Mouse (Mus musculus) MEL (cell line): ENCODE data around the gene Gm43064. TPM values are rescaled to one million over a fixed set of nuclear protein-coding genes. Genes with fewer than 3 reads are reported as not detected.

Experiments used
- DNase-seq: peaks from one replicate; pipeline ENCODE4 v3.0.0; 2011; ENCODE audit warnings: low read depth, low spot score
- H3K27ac ChIP-seq: 2 replicates; pipeline ENCODE4 v1.5.1; 2012; ENCODE audit warnings: low read depth, mild to moderate bottlenecking, control low read depth, low read length, moderate library complexity; ENCODE audit not compliant: control insufficient read depth
- H3K27me3 ChIP-seq, 2 experiments: fragments of 150-350 bp in 1 of 2; sonication (generic) in 1 of 2; 2 replicates each; pipeline ENCODE4 v1.6.1; 2012; ENCODE audit warnings: low read length in 2 of 2, mild to moderate bottlenecking in 2 of 2, improper control_type of control experiment in 1 of 2, moderate library complexity in 1 of 2; ENCODE audit not compliant: insufficient read depth in 2 of 2, control insufficient read depth in 1 of 2
- H3K36me3 ChIP-seq, 2 experiments: 2 replicates each; pipeline ENCODE4 v1.6.1; 2012 to 2014; ENCODE audit warnings: low read length in 2 of 2, improper control_type of control experiment in 1 of 2, inconsistent platforms in 1 of 2, mild to moderate bottlenecking in 1 of 2; ENCODE audit not compliant: insufficient read depth in 2 of 2, control insufficient read depth in 1 of 2
- H3K4me1 ChIP-seq, 2 experiments: fragments of 150-350 bp in 1 of 2; sonication (generic) in 1 of 2; 2 replicates each; pipeline ENCODE4 v1.6.1; 2012; ENCODE audit warnings: low read length in 2 of 2, improper control_type of control experiment in 1 of 2, mild to moderate bottlenecking in 1 of 2; ENCODE audit not compliant: insufficient read depth in 2 of 2, control insufficient read depth in 1 of 2
- H3K4me3 ChIP-seq, 2 experiments: fragments of 150-350 bp in 1 of 2; sonication (generic) in 1 of 2; 2 replicates each; pipeline ENCODE4 v1.5.1; 2012; ENCODE audit warnings: low read depth in 2 of 2, low read length in 2 of 2, mild to moderate bottlenecking in 2 of 2, moderate library complexity in 2 of 2, control low read depth in 1 of 2, improper control_type of control experiment in 1 of 2; ENCODE audit not compliant: control insufficient read depth in 1 of 2, insufficient read depth in 1 of 2
- H3K79me2 ChIP-seq: 2 replicates; pipeline ENCODE4 v1.6.1; 2012; ENCODE audit warnings: mild to moderate bottlenecking, low read length, moderate library complexity; ENCODE audit not compliant: control insufficient read depth, poor library complexity, insufficient read depth
- H3K9ac ChIP-seq: 2 replicates; pipeline ENCODE4 v1.6.1; 2012; ENCODE audit warnings: low read depth, mild to moderate bottlenecking, control low read depth, low read length, moderate library complexity; ENCODE audit not compliant: control insufficient read depth, poor library complexity, severe bottlenecking
- H3K9me3 ChIP-seq: fragments of 150-350 bp; sonication (generic); replicated peaks from 2 replicates; pipeline ENCODE4 v1.6.1; 2012; ENCODE audit warnings: mild to moderate bottlenecking, low read length, improper control_type of control experiment, moderate library complexity; ENCODE audit not compliant: insufficient read depth
- CHD2 ChIP-seq: IDR thresholded peaks from 2 replicates; pipeline ENCODE4 v1.6.1; 2011; ENCODE audit warnings: low read length, improper control_type of control experiment
- GABPA ChIP-seq: IDR thresholded peaks from 2 replicates; pipeline ENCODE4 v1.6.1; 2012; ENCODE audit warnings: low read depth, mild to moderate bottlenecking, inconsistent platforms, low read length, improper control_type of control experiment, moderate library complexity
- MAX ChIP-seq: IDR thresholded peaks from 2 replicates; pipeline ENCODE4 v1.6.1; 2011; ENCODE audit warnings: low read length, improper control_type of control experiment
- MAZ ChIP-seq: IDR thresholded peaks from 2 replicates; pipeline ENCODE4 v1.6.1; 2012; ENCODE audit warnings: low read depth, mild to moderate bottlenecking, inconsistent platforms, low read length, improper control_type of control experiment
- MXI1 ChIP-seq: IDR thresholded peaks from 2 replicates; pipeline ENCODE4 v1.6.1; 2011; ENCODE audit warnings: mild to moderate bottlenecking, low read depth, low read length, improper control_type of control experiment
- MYC ChIP-seq: IDR thresholded peaks from 2 replicates; pipeline ENCODE4 v1.6.1; 2011; ENCODE audit warnings: low read depth, mild to moderate bottlenecking, low read length, improper control_type of control experiment, moderate library complexity
- NRF1 ChIP-seq: IDR thresholded peaks from 2 replicates; pipeline ENCODE4 v1.6.1; 2014; ENCODE audit warnings: low read depth, mild to moderate bottlenecking, inconsistent platforms, low read length, improper control_type of control experiment, moderate library complexity; ENCODE audit not compliant: poor library complexity, insufficient read depth, severe bottlenecking
- POLR2A ChIP-seq, 2 experiments: IDR thresholded peaks; 2 replicates each; pipeline ENCODE4 v1.6.1; 2011 to 2012; ENCODE audit warnings: low read length in 2 of 2, mild to moderate bottlenecking in 2 of 2, control low read depth in 1 of 2, improper control_type of control experiment in 1 of 2, low read depth in 1 of 2, moderate library complexity in 1 of 2; ENCODE audit not compliant: control insufficient read depth in 1 of 2, insufficient read depth in 1 of 2, poor library complexity in 1 of 2
- POLR2AphosphoS2 ChIP-seq: IDR thresholded peaks from 2 replicates; pipeline ENCODE4 v1.6.1; 2011; ENCODE audit warnings: low read length, improper control_type of control experiment
- SIN3A ChIP-seq: IDR thresholded peaks from 2 replicates; pipeline ENCODE4 v1.6.1; 2012; ENCODE audit warnings: low read length, improper control_type of control experiment, inconsistent platforms
- SMC3 ChIP-seq: IDR thresholded peaks from 2 replicates; pipeline ENCODE4 v1.6.1; 2011; ENCODE audit warnings: low read depth, low read length, improper control_type of control experiment
- TAL1 ChIP-seq: IDR thresholded peaks from 2 replicates; pipeline ENCODE4 v1.6.1; 2012; ENCODE audit warnings: mild to moderate bottlenecking, inconsistent platforms, low read length, moderate library complexity, mixed read lengths
- TCF12 ChIP-seq: IDR thresholded peaks from 2 replicates; pipeline ENCODE4 v1.6.1; 2014; ENCODE audit warnings: low read depth, mild to moderate bottlenecking, inconsistent platforms, low read length, improper control_type of control experiment, moderate library complexity
- ZC3H11A ChIP-seq: IDR thresholded peaks from 2 replicates; pipeline ENCODE4 v1.6.1; 2012; ENCODE audit warnings: low read depth, mild to moderate bottlenecking, inconsistent platforms, low read length, improper control_type of control experiment
- ZNF384 ChIP-seq: IDR thresholded peaks from 2 replicates; pipeline ENCODE4 v1.6.1; 2012; ENCODE audit warnings: low read depth, mild to moderate bottlenecking, inconsistent platforms, low read length, improper control_type of control experiment
- polyA plus RNA-seq, 2 experiments: library from polyadenylated mRNA; stranded (reverse) in 1 of 2; unstranded in 1 of 2; fragments of >175 nt in 1 of 2; fragments of >200 nt in 1 of 2; gene quantifications; 2 replicates each; pipeline versions ENCODE4 v1.2.1 to v1.2.4; 2012; ENCODE audit warnings: low replicate concordance in 2 of 2, low read depth in 1 of 2; ENCODE audit not compliant: insufficient read length in 2 of 2, insufficient read depth in 1 of 2, missing spikeins in 1 of 2
- total RNA-seq: library from RNA; depleted of rRNA; stranded (reverse); fragments of 300-350 nt; gene quantifications from 2 replicates; pipeline ENCODE4 v1.2.3, GENCODE M21; 2012

The Gm43064 gene
- total and polyA plus RNA-seq, 3 experiments = 0.14 to 0.50 TPM; not detected in 1

GRCm38 (mm10) chr3:103766789-103767188 lies 42.6 kb upstream of the Gm43064 start:
- H3K4me3 ChIP-seq = no peak overlapping the region
- no peaks in the 10 kb centered on the region for H3K9me3 ChIP-seq
- no peak overlapping the region for H3K27ac ChIP-seq
- no peak for TF ChIP-seq ZNF384
- no peak for TF ChIP-seq MYC
- H3K79me2 ChIP-seq = no peaks in the 10 kb centered on the region; the same call in 1 of the 2 replicates
- H3K4me1 ChIP-seq = no peaks in the 10 kb centered on the region
- no peaks in the 10 kb centered on the region for H3K27me3 ChIP-seq
- H3K36me3 ChIP-seq = peaks cover 0 to 16% of the 10 kb centered on the region in 2 experiments; a peak in 2 of 4 replicates
- H3K9ac ChIP-seq = no peak overlapping the region
- DNase-seq = no peak

GRCm38 (mm10) chr3:103771531-103772130 lies 37.7 kb upstream of the Gm43064 start:
- TF ChIP-seq CHD2 (no peak), POLR2A (IDR thresholded peaks at IDR 0.05; ENCODE audit: control insufficient read depth in 1 of 2, insufficient read depth in 1 of 2, low read depth in 1 of 2, low read length in 2 of 2, poor library complexity in 1 of 2) (no peak), NRF1 (no peak), SMC3 (no peak), MYC (no peak), GABPA (no peak)
- no peak for DNase-seq

GRCm38 (mm10) chr3:103772846-103773245 lies 36.5 kb upstream of the Gm43064 start:
- Histone ChIP-seq H3K4me1 (peaks cover 0 to 4% of the 10 kb centered on the region in 2 experiments; a peak in 1 of 4 replicates), H3K79me2 (peaks cover 10% of the 10 kb centered on the region; the same call in 1 of the 2 replicates), H3K27me3 (no peaks in the 10 kb centered on the region), H3K4me3 (no peak overlapping the region), H3K9ac (no peak overlapping the region), H3K9me3 (no peaks in the 10 kb centered on the region), H3K27ac (no peak overlapping the region), H3K36me3 (peaks cover 5 to 14% of the 10 kb centered on the region in 2 experiments)
- TF ChIP-seq MAZ (no peak), POLR2AphosphoS2 (no peak), TAL1 (no peak), MAX (no peak), MXI1 (no peak), ZC3H11A (no peak), SIN3A (no peak), TCF12 (no peak)
- DNase-seq = peak; percentile 49

More at GRCm38 (mm10) chr3:103771531-103772130, 37.7 kb upstream of the Gm43064 start:
- no peak overlapping the region for H3K4me3 ChIP-seq
- peaks cover 1% of the 10 kb centered on the region; the same call in 1 of the 2 replicates for H3K79me2 ChIP-seq
- H3K36me3 ChIP-seq = peaks cover 5 to 10% of the 10 kb centered on the region in 2 experiments
- no peak overlapping the region for H3K9ac ChIP-seq
- peaks cover 0 to 4% of the 10 kb centered on the region in 2 experiments; a peak in 1 of 4 replicates for H3K4me1 ChIP-seq
- no peak overlapping the region for H3K27ac ChIP-seq
- H3K27me3 ChIP-seq = no peaks in the 10 kb centered on the region
- no peaks in the 10 kb centered on the region for H3K9me3 ChIP-seq
